Mouse (Mus musculus): ENCODE measurements around the gene Hagh. TPM values are rescaled to one million over a fixed set of nuclear protein-coding genes. Genes with fewer than 3 reads are reported as not detected.

The Hagh gene
- 40.2 and 50.1 TPM in 2 replicates for polyA plus RNA-seq (2015; fragmentation: Nextera tagmentation; extraction: Ambion mirVana)

DNA sequence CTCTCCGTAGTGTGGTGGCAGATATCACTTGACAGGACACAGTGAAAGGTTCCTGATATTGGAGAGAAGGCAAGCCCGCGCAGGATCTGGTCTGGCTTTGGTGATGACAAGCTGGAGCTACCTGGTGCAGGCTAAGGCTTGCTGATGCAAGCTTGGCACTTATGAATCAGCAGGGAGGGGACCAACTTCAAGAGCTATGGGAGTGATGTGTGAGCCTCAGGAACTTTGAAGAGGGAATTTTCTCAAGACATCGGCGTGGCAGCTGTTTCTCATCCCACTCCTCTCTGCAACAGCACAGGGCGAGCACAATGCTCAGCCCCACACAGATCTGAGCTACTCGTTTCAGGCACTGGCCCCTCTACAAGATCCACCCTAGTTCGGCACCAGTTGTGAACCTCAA lies at the start of gene Hagh:
Hagh (plus strand) TSS at position 302 of the 400 bp plus-strand sequence.
- no peaks in the 10 kb centered on the region for H3K4me1 ChIP-seq (replicated peaks; ENCODE audit: control insufficient read depth, insufficient read depth, low read length)
- 78% methylated on average over 8 of the region's 8 CpGs for WGBS
- no peak within 1 kb of the TSS for H3K9ac ChIP-seq (replicated peaks; ENCODE audit: low read depth, low read length)
- no peaks in the 10 kb centered on the region for H3K9me3 ChIP-seq (ENCODE audit: control insufficient read depth, low read length)
- H3K4me2 ChIP-seq (ENCODE audit: low read length) = no peak within 1 kb of the TSS
- no peaks in the 10 kb centered on the region for H3K36me3 ChIP-seq (ENCODE audit: control insufficient read depth, insufficient read depth)
- peaks cover 6% of the 10 kb centered on the region; the same call in 1 of the 2 replicates for H3K27me3 ChIP-seq (replicated peaks; ENCODE audit: control insufficient read depth, insufficient read depth, low read length)
- no peak for ATAC-seq
- no peak within 1 kb of the TSS for H3K27ac ChIP-seq (ENCODE audit: low read length)
- no peak within 1 kb of the TSS for H3K4me3 ChIP-seq (replicated peaks; ENCODE audit: low read length)

GRCm38 (mm10) chr17:24792190-24792589 lies 47.8 kb upstream of the Hagh start:
- H3K4me3 ChIP-seq (replicated peaks; ENCODE audit: low read length) = no peak overlapping the region
- no peak for ATAC-seq
- no peaks in the 10 kb centered on the region for H3K36me3 ChIP-seq (ENCODE audit: control insufficient read depth, insufficient read depth)
- WGBS = 77% methylated on average over 8 of the region's 8 CpGs
- no peak overlapping the region for H3K27ac ChIP-seq (ENCODE audit: low read length)
- no peaks in the 10 kb centered on the region for H3K9me3 ChIP-seq (ENCODE audit: control insufficient read depth, low read length)
- no peaks in the 10 kb centered on the region for H3K4me1 ChIP-seq (replicated peaks; ENCODE audit: control insufficient read depth, insufficient read depth, low read length)
- H3K27me3 ChIP-seq (replicated peaks; ENCODE audit: control insufficient read depth, insufficient read depth, low read length) = no peaks in the 10 kb centered on the region
- H3K4me2 ChIP-seq (ENCODE audit: low read length) = no peak overlapping the region
- no peak overlapping the region for H3K9ac ChIP-seq (replicated peaks; ENCODE audit: low read depth, low read length)

GRCm38 (mm10) chr17:24794791-24795190 lies 45.2 kb upstream of the Hagh start:
- Histone ChIP-seq H3K4me2 (ENCODE audit: low read length) (no peak overlapping the region), H3K27ac (ENCODE audit: low read length) (no peak overlapping the region), H3K4me1 (replicated peaks; ENCODE audit: control insufficient read depth, insufficient read depth, low read length) (no peaks in the 10 kb centered on the region), H3K36me3 (ENCODE audit: control insufficient read depth, insufficient read depth) (no peaks in the 10 kb centered on the region), H3K9me3 (ENCODE audit: control insufficient read depth, low read length) (no peaks in the 10 kb centered on the region), H3K4me3 (replicated peaks; ENCODE audit: low read length) (no peak overlapping the region), H3K27me3 (replicated peaks; ENCODE audit: control insufficient read depth, insufficient read depth, low read length) (no peaks in the 10 kb centered on the region), H3K9ac (replicated peaks; ENCODE audit: low read depth, low read length) (no peak overlapping the region)
- 62% methylated on average over 12 of the region's 12 CpGs for WGBS
- no peak for ATAC-seq

DNA sequence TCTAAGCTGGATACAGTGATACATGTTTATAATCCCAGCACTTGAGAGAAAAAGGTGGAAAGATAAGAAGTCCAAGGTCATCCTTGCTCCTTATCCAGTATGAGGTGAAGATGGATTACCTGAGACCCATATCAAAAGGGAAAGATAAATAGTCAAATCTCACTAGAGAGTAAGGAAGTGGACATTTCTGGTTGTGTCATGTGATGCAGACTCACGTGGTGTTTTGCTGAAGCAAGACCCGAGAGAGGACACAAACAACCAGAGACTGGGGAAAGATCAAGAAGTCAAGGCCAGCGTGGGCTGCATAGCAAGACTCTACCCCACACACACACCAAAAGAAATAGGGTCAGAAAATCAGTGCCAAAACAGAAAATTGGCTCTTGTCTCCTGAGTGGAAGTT lies 43.0 kb upstream of the Hagh start:
- Histone ChIP-seq H3K4me1 (replicated peaks; ENCODE audit: control insufficient read depth, insufficient read depth, low read length) (no peaks in the 10 kb centered on the region), H3K9ac (replicated peaks; ENCODE audit: low read depth, low read length) (no peak overlapping the region), H3K9me3 (ENCODE audit: control insufficient read depth, low read length) (no peaks in the 10 kb centered on the region), H3K4me3 (replicated peaks; ENCODE audit: low read length) (no peak overlapping the region), H3K4me2 (ENCODE audit: low read length) (no peak overlapping the region), H3K27me3 (replicated peaks; ENCODE audit: control insufficient read depth, insufficient read depth, low read length) (no peaks in the 10 kb centered on the region), H3K36me3 (ENCODE audit: control insufficient read depth, insufficient read depth) (no peaks in the 10 kb centered on the region), H3K27ac (ENCODE audit: low read length) (no peak overlapping the region)
- 73% methylated on average over 3 of the region's 3 CpGs for WGBS
- no peak for ATAC-seq

GRCm38 (mm10) chr17:24798229-24798628 lies 41.7 kb upstream of the Hagh start:
- no peak overlapping the region for H3K4me3 ChIP-seq (replicated peaks; ENCODE audit: low read length)
- no peak overlapping the region for H3K9ac ChIP-seq (replicated peaks; ENCODE audit: low read depth, low read length)
- no peak for ATAC-seq
- no peak overlapping the region for H3K27ac ChIP-seq (ENCODE audit: low read length)
- no peak overlapping the region for H3K4me2 ChIP-seq (ENCODE audit: low read length)
- H3K36me3 ChIP-seq (ENCODE audit: control insufficient read depth, insufficient read depth) = no peaks in the 10 kb centered on the region
- no peaks in the 10 kb centered on the region for H3K9me3 ChIP-seq (ENCODE audit: control insufficient read depth, low read length)
- WGBS = 55% methylated on average over 9 of the region's 9 CpGs
- H3K4me1 ChIP-seq (replicated peaks; ENCODE audit: control insufficient read depth, insufficient read depth, low read length) = no peaks in the 10 kb centered on the region
- no peaks in the 10 kb centered on the region for H3K27me3 ChIP-seq (replicated peaks; ENCODE audit: control insufficient read depth, insufficient read depth, low read length)

DNA sequence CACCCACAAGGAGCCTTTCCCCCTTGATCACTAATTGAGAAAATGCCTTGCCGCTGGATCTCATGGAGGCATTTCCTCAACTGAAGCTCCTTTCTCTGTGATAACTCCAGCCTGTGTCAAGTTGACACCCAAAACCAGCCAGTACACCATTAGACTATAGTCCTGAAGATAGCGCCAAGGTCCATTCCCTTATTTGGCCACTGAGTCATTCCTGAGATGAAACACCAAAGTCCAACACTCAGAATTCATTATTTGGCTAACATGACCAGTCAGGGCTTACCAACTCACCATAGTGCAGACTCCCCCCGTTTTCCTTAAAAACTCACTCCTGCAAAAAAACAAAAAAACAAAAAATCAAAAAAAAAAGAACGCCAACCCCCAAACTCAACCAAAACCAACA lies 40.5 kb upstream of the Hagh start:
- no peaks in the 10 kb centered on the region for H3K9me3 ChIP-seq (ENCODE audit: control insufficient read depth, low read length)
- H3K4me2 ChIP-seq (ENCODE audit: low read length) = no peak overlapping the region
- no peaks in the 10 kb centered on the region for H3K36me3 ChIP-seq (ENCODE audit: control insufficient read depth, insufficient read depth)
- no peak for ATAC-seq
- WGBS = 86% methylated on average over 4 of the region's 4 CpGs
- no peak overlapping the region for H3K27ac ChIP-seq (ENCODE audit: low read length)
- no peak overlapping the region for H3K9ac ChIP-seq (replicated peaks; ENCODE audit: low read depth, low read length)
- peaks cover 7% of the 10 kb centered on the region for H3K4me1 ChIP-seq (replicated peaks; ENCODE audit: control insufficient read depth, insufficient read depth, low read length)
- H3K27me3 ChIP-seq (replicated peaks; ENCODE audit: control insufficient read depth, insufficient read depth, low read length) = peaks cover 6% of the 10 kb centered on the region
- H3K4me3 ChIP-seq (replicated peaks; ENCODE audit: low read length) = no peak overlapping the region

- Histone ChIP-seq H3K27ac (ENCODE audit: low read length) (no peak overlapping the region), H3K4me2 (ENCODE audit: low read length) (no peak overlapping the region), H3K4me3 (replicated peaks; ENCODE audit: low read length) (no peak overlapping the region), H3K4me1 (replicated peaks; ENCODE audit: control insufficient read depth, insufficient read depth, low read length) (peaks cover 9% of the 10 kb centered on the region), H3K27me3 (replicated peaks; ENCODE audit: control insufficient read depth, insufficient read depth, low read length) (peaks cover 11% of the 10 kb centered on the region), H3K9me3 (ENCODE audit: control insufficient read depth, low read length) (no peaks in the 10 kb centered on the region), H3K36me3 (ENCODE audit: control insufficient read depth, insufficient read depth) (no peaks in the 10 kb centered on the region), H3K9ac (replicated peaks; ENCODE audit: low read depth, low read length) (no peak overlapping the region)
- no peak for ATAC-seq
- WGBS = 53% methylated on average over 3 of the region's 3 CpGs
These were observed 39.4 kb upstream of the Hagh start for GRCm38 (mm10) chr17:24800524-24800923.

DNA sequence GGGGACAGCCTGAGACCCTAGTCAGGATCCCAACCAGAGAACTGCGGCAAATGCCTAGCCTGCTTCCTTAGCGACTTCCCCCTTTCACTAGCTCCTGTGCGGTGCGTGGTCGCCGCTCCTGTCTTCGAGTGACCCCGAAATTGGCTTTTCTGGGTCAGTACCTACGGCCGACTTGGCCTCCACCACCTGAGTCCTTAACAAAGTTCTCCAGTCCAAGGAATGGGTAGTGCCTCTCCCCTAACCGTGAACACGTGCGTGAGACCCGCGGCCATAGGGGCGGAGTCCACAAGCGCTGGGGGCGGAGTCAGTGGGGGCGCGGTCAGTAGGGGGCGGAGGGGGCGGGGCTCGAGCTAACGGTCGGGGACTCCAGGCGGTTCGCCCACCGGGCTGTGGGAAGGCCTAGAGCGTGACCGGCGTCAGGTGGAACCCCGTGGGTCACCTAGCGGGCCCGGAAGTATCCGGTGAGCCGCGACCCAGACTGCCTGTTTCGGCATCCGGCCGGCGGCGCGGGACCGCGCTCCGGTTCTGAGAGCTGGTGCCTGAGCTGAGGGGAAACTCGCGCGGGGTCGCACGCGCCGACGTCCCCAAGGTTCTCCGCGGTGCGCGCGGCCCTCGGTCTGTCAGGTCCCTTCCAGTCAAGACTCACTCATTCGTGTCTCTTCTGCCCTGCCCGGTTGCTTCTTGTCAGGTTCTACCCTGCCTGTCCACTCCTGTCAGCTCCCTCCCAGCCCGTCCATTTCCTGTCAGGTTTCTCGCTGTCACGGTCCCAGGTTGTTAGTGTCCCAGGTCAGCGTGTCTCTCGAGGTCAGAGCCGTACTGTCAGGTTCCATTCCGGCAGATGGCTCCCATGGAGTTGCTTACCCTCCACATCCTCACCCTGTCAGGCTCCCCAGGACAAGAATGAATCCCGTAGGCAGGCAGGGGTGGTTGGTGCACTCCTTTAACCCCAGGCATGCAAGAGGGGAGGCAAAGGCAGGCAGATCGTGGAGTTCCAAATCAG lies 35.7 kb upstream of the Hagh start, which contains the start of gene Meiob:
Meiob (plus strand) TSS at position 338 of the 1,000 bp plus-strand sequence.
- Histone ChIP-seq H3K4me1 (replicated peaks; ENCODE audit: control insufficient read depth, insufficient read depth, low read length) (peaks cover 9% of the 10 kb centered on the region), H3K9ac (replicated peaks; ENCODE audit: low read depth, low read length) (peak within 1 kb of the TSS; percentile 65), H3K36me3 (ENCODE audit: control insufficient read depth, insufficient read depth) (no peaks in the 10 kb centered on the region), H3K4me3 (replicated peaks; ENCODE audit: low read length) (peak within 1 kb of the TSS; percentile 59), H3K4me2 (ENCODE audit: low read length) (peak within 1 kb of the TSS; percentile 77), H3K27ac (ENCODE audit: low read length) (no peak within 1 kb of the TSS), H3K9me3 (ENCODE audit: control insufficient read depth, low read length) (no peaks in the 10 kb centered on the region), H3K27me3 (replicated peaks; ENCODE audit: control insufficient read depth, insufficient read depth, low read length) (peaks cover 13% of the 10 kb centered on the region)
- ATAC-seq = peak; percentile 72
- WGBS = under 1% methylated on average over 71 of the region's 71 CpGs

GRCm38 (mm10) chr17:24811211-24811610 lies 28.7 kb upstream of the Hagh start:
- no peak overlapping the region for H3K4me3 ChIP-seq (replicated peaks; ENCODE audit: low read length)
- H3K4me2 ChIP-seq (ENCODE audit: low read length) = no peak overlapping the region
- WGBS = 78% methylated on average over 3 of the region's 3 CpGs
- no peak for ATAC-seq
- H3K27ac ChIP-seq (ENCODE audit: low read length) = no peak overlapping the region
- H3K9ac ChIP-seq (replicated peaks; ENCODE audit: low read depth, low read length) = no peak overlapping the region
- no peaks in the 10 kb centered on the region; the same call in 1 of the 2 replicates for H3K27me3 ChIP-seq (replicated peaks; ENCODE audit: control insufficient read depth, insufficient read depth, low read length)
- H3K36me3 ChIP-seq (ENCODE audit: control insufficient read depth, insufficient read depth) = no peaks in the 10 kb centered on the region
- no peaks in the 10 kb centered on the region for H3K9me3 ChIP-seq (ENCODE audit: control insufficient read depth, low read length)
- H3K4me1 ChIP-seq (replicated peaks; ENCODE audit: control insufficient read depth, insufficient read depth, low read length) = no peaks in the 10 kb centered on the region
